Mouse (Mus musculus) megakaryocyte, embryonic 14.5 days (primary cell): ENCODE measurements around the gene Colec11. TPM values are rescaled to one million over a fixed set of nuclear protein-coding genes. Genes with fewer than 3 reads are reported as not detected.

Source experiments
- H3K27me3 ChIP-seq: replicated peaks from 2 replicates; pipeline ENCODE3; 2012; ENCODE audit warnings: inconsistent platforms
- H3K36me3 ChIP-seq: replicated peaks from 2 replicates; pipeline ENCODE3; 2012; ENCODE audit warnings: low read length, inconsistent platforms, mixed read lengths
- H3K4me1 ChIP-seq: 2 replicates; pipeline ENCODE4 v1.6.1; 2012; ENCODE audit warnings: inconsistent platforms
- H3K4me3 ChIP-seq: replicated peaks from 2 replicates; pipeline ENCODE3; 2012; ENCODE audit warnings: moderate library complexity, mild to moderate bottlenecking, inconsistent platforms
- H3K9me3 ChIP-seq: 2 replicates; pipeline ENCODE4 v1.6.1; 2012; ENCODE audit warnings: inconsistent platforms
- FLI1 ChIP-seq: IDR thresholded peaks from 2 replicates; pipeline ENCODE4 v1.6.1; 2012; ENCODE audit warnings: low read length, inconsistent platforms, mixed read lengths
- GATA1 ChIP-seq: IDR thresholded peaks from 3 replicates; pipeline ENCODE4 v1.6.1; 2012; ENCODE audit warnings: mixed read lengths, low read length, inconsistent platforms, borderline replicate concordance
- polyA plus RNA-seq: library from polyadenylated mRNA; stranded (reverse); fragments of >175 nt; gene quantifications from 2 replicates; pipeline ENCODE4 v1.2.3, GENCODE M21; 2012; ENCODE audit warnings: low replicate concordance; ENCODE audit not compliant: insufficient read depth

The Colec11 gene
- polyA plus RNA-seq, 1 experiment = 32.6 TPM

- H3K27me3 ChIP-seq = peaks cover 35% of the 10 kb centered on the region
- no peaks in the 10 kb centered on the region for H3K4me1 ChIP-seq
- no peaks in the 10 kb centered on the region for H3K36me3 ChIP-seq
- TF ChIP-seq FLI1 = no peak
- no peak for TF ChIP-seq GATA1
- no peak overlapping the region for H3K4me3 ChIP-seq
- H3K9me3 ChIP-seq = no peaks in the 10 kb centered on the region
Measured at GRCm38 (mm10) chr12:28607546-28608305, 15.5 kb downstream of the Colec11 start.

DNA sequence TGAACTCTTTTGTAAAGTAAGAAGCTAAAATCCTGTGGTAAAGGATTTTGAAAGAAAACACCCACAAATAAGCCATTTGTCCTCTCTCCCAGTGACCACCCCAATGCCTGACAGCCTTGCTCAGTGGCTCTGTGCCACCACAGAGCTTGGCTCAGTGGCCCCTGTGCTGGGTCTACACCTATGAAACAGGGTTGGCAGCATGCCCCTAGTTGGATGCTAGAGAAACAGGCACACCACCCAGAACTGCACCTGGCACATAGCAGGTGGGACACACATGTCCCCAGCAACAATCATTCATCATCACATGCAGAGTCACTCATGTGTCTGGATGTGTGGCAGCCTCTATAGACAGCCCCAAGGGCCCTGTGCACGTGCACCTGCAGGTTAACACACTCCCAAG is 19.7 kb downstream of the Colec11 start:
- H3K4me1 ChIP-seq = peaks cover 17% of the 10 kb centered on the region
- H3K27me3 ChIP-seq = peaks cover 52% of the 10 kb centered on the region
- no peaks in the 10 kb centered on the region for H3K36me3 ChIP-seq
- H3K9me3 ChIP-seq = no peaks in the 10 kb centered on the region
- TF ChIP-seq FLI1 (no peak), GATA1 (no peak)
- H3K4me3 ChIP-seq = no peak overlapping the region

DNA sequence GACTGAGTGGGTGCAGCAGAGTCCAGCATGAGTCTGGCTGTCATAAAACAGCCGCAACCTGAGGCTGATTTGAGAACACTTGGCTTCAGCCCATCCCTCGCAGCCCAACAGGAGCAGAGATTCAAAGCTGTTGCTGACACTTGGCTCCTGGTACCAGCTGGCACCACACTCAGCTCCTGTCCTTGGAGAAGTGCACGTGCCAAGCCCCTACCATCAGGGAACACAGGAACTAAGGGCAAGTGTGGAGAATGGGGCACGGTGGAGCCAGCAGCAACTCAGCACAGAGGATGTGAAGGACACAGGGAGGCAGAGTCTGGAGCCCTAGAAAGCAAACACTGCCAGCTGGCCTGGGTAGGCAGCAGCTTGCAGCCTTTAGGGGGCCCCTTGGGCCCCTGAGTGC is 20.9 kb downstream of the Colec11 start:
- no peaks in the 10 kb centered on the region for H3K36me3 ChIP-seq
- H3K27me3 ChIP-seq = peaks cover 47% of the 10 kb centered on the region
- H3K4me1 ChIP-seq = peaks cover 23% of the 10 kb centered on the region
- TF ChIP-seq FLI1 (no peak), GATA1 (no peak)
- H3K9me3 ChIP-seq = no peaks in the 10 kb centered on the region
- no peak overlapping the region for H3K4me3 ChIP-seq

DNA sequence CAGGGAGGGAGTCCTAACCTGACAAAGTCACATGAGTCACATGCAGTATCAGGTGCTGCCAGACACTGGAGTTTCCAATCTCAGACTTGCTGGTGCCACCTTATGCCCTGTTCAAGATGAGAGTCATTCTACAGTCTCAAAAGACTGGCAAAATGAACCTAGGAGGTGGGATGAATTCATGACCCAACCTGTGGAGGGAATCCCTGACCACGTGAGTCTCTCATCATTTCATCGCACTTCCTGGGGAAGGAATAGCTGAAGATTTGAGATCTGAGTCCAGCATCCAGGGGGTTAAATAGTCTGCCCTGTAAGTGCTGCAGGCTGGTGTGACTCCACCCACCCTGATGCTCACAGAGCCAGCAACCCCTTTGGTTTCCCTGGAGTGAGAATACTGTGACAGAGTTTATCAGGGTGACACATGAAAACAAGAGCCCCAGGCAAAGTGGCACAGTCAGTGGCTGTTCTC is 24.6 kb downstream of the Colec11 start:
- Histone ChIP-seq H3K36me3 (no peaks in the 10 kb centered on the region), H3K9me3 (no peaks in the 10 kb centered on the region), H3K27me3 (peaks cover 58% of the 10 kb centered on the region), H3K4me1 (peaks cover 23% of the 10 kb centered on the region), H3K4me3 (no peak overlapping the region)
- TF ChIP-seq GATA1 (no peak), FLI1 (no peak)

DNA sequence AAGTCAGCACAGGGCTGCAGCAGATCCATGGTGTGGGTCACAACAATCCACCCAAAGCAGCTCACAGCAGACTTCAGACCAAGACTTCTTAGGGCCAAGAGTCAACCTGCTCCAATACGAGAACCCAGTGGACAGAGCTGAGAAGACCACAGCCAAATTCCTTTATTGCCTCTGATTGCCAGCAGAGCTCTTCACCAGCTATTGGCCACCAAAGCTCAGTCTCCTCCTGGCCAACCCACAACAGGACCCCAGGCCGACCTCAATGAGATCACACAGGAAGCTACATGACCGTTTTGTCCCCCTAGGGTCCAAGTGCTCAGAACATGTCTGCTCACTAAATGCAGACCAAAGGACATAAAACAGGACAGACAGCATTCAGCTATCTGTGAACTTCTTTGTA is 25.1 kb downstream of the Colec11 start:
- H3K36me3 ChIP-seq = no peaks in the 10 kb centered on the region
- peaks cover 23% of the 10 kb centered on the region for H3K4me1 ChIP-seq
- peaks cover 56% of the 10 kb centered on the region for H3K27me3 ChIP-seq
- no peaks in the 10 kb centered on the region for H3K9me3 ChIP-seq
- no peak for TF ChIP-seq GATA1
- no peak for TF ChIP-seq FLI1
- no peak overlapping the region for H3K4me3 ChIP-seq

- Histone ChIP-seq H3K4me3 (no peak overlapping the region), H3K36me3 (no peaks in the 10 kb centered on the region), H3K9me3 (no peaks in the 10 kb centered on the region), H3K27me3 (peaks cover 58% of the 10 kb centered on the region), H3K4me1 (peaks cover 23% of the 10 kb centered on the region)
- no peak for TF ChIP-seq FLI1
- TF ChIP-seq GATA1 = no peak
Measured at GRCm38 (mm10) chr12:28597699-28598098, 25.5 kb downstream of the Colec11 start.

GRCm38 (mm10) chr12:28596851-28597250 is 26.3 kb downstream of the Colec11 start:
- no peak overlapping the region for H3K4me3 ChIP-seq
- peaks cover 54% of the 10 kb centered on the region for H3K27me3 ChIP-seq
- H3K9me3 ChIP-seq = no peaks in the 10 kb centered on the region
- TF ChIP-seq FLI1 (no peak), GATA1 (no peak)
- H3K36me3 ChIP-seq = no peaks in the 10 kb centered on the region
- H3K4me1 ChIP-seq = peaks cover 19% of the 10 kb centered on the region

- Histone ChIP-seq H3K4me3 (peak overlapping the region; percentile 6), H3K36me3 (no peaks in the 10 kb centered on the region), H3K4me1 (peaks cover 22% of the 10 kb centered on the region), H3K27me3 (peaks cover 55% of the 10 kb centered on the region), H3K9me3 (no peaks in the 10 kb centered on the region)
- no peak for TF ChIP-seq GATA1
- no peak for TF ChIP-seq FLI1
Measured at GRCm38 (mm10) chr12:28590428-28590827, 32.7 kb downstream of the Colec11 start.

GRCm38 (mm10) chr12:28589090-28589868 is 33.9 kb downstream of the Colec11 start:
- H3K4me3 ChIP-seq = peak overlapping the region; percentile 87
- H3K9me3 ChIP-seq = no peaks in the 10 kb centered on the region
- H3K27me3 ChIP-seq = peaks cover 44% of the 10 kb centered on the region
- H3K4me1 ChIP-seq = peaks cover 22% of the 10 kb centered on the region
- H3K36me3 ChIP-seq = no peaks in the 10 kb centered on the region
- TF ChIP-seq GATA1 (no peak), FLI1 (no peak)

- H3K4me3 ChIP-seq = no peak overlapping the region
- no peaks in the 10 kb centered on the region for H3K9me3 ChIP-seq
- H3K36me3 ChIP-seq = no peaks in the 10 kb centered on the region
- TF ChIP-seq FLI1 (no peak), GATA1 (no peak)
- H3K4me1 ChIP-seq = peaks cover 22% of the 10 kb centered on the region
- H3K27me3 ChIP-seq = peaks cover 41% of the 10 kb centered on the region
Measured at GRCm38 (mm10) chr12:28587949-28588348, 35.2 kb downstream of the Colec11 start.
